Mouse (Mus musculus): ENCODE data around the gene Srrm1. TPM values are rescaled to one million over a fixed set of nuclear protein-coding genes. Genes with fewer than 3 reads are reported as not detected.
"Not testable (repeated sequence)": the region's sequence is repeated elsewhere in the genome, so short reads cannot be mapped to it uniquely, and the experiment has no call there.

Gene Srrm1
- total RNA-seq, 2 experiments from 2014 or later: 117 to 138 TPM

DNA sequence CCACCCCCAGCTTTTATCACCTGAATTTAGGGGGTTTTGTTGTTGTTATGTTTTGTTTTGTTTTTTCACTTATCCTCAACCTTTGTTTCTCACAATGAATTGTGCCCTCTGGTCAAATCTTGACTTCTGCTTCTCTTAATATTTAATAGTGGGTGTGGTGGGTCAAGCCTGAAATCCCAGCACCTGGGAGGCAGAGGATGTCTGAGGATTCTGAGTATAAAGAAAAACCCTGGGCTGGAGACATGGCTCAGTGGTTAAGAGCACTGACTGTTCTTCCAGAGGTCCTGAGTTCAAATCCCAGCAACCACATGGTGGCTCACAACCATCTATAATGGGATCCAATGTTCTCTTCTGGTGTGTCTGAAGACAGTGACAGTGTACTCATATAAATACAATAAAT is 1.6 kb upstream of the Srrm1 start:
- not testable (repeated sequence) for DNase-seq (ENCODE audit: low spot score in 2 of 2)

DNA sequence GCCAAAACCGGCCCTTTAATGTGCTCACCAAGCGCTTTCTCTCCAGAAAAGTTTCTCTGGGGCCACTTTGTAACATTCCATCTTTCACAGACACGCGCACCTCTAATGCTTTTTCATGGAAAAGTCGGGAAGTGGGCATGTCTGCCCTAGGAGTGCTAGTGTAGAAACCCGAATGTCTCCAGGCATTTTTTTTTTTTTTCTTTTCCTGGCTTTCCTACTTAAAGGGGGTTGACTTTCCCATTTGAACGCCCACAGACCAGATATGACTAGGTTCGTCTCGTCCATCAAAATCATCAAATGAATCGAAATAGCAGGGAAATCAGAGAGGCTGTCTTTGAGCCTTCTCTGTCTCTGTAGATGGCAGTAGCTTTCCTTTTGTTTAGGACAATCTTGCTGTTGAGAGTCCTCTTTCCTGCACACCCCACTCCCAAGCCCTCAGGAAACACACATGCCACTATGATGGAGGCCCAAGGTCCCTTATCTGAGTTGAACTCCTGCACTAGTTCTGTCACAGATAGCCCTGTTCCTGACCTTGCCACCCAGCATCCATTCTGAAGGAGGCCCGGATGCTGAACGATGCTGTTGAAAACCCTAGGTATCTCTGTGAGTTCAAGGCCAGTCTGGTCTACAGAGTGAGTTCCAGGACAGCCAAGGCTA is 801 bp upstream of the Srrm1 start:
- DNase-seq (ENCODE audit: low spot score in 2 of 2): peak in 1 of 2 experiments; percentile 11

DNA sequence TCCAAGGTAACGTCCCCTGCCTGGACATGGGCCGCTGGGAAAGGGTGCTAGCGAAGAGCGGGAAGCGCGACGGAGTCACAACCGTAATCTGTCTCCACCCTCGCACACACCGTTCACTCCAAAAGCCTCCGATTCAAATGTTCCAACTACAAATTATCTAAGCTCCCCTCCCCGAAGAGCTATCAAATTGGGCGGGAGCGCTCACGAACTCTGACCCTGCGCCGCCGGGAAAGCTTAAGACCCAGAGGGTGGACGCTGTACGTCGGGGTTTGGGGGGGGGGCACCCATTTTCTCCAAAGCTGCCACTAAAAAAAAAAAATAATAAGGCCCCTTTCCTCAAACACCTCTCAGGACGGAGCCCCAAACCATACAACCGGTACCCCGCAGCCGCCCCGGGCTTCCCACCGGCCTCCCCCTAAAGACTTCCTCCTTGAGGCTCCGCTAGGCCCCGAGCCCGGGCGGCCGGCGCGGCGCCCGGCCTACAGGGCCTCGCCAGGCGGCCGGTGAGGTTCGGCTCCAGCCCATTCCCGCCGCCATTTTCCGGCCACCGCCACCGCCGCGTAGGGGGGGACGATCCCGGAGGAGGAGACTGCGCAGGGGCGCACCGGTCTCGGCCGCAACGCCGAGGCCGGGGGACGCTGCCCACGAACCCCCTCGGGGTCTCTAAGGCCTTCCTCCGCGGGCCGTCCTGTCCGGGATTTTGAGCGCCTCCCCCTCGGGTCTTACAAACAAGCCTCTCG is 625 bp downstream of the Srrm1 start:
- DNase-seq (ENCODE audit: low spot score in 2 of 2): no peak

DNA sequence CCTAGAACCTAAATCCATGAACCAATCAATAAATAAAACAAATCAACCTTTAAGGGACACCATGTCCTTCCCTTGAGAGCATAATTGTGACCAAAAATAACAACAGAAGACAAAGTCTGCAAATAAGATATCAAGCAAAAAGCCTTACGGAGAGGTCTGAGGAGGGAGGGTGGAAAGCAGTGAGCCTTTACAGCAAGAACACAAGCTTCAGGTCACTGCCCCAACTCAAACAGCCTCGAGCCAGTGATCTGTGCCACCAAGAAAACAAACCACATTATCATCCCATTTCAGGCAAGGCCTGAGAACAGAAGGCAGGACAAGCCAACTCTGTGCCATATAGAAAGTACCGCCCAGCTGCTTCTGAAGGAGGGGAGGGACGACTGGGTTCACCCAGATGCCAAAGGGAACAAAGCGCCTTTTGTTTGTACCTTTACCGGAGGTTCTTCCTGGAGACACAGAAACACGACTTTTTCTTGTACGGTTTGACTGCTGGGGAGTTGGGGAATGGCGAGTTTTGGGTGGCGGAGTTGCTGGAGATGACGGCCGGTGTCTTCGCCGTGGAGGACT is 15.7 kb downstream of the Srrm1 start:
- DNase-seq (ENCODE audit: low spot score in 2 of 2): no peak

DNA sequence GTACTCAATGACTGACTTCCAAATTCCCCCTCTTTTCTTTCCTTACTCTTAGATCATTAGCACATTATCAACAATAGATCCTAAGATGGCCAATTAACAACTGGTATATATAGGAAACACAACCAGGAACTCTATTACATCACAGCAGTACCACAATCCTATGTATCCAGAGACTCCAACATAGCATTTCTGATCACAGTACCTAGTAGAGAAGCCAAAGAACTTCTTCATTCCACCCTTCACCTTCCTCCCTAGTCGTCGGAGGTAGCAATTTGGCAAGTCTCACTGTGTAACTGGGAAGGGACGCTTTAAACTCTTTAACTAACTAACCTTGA is 17.1 kb downstream of the Srrm1 start:
- no peak for DNase-seq (ENCODE audit: low spot score in 2 of 2)

DNA sequence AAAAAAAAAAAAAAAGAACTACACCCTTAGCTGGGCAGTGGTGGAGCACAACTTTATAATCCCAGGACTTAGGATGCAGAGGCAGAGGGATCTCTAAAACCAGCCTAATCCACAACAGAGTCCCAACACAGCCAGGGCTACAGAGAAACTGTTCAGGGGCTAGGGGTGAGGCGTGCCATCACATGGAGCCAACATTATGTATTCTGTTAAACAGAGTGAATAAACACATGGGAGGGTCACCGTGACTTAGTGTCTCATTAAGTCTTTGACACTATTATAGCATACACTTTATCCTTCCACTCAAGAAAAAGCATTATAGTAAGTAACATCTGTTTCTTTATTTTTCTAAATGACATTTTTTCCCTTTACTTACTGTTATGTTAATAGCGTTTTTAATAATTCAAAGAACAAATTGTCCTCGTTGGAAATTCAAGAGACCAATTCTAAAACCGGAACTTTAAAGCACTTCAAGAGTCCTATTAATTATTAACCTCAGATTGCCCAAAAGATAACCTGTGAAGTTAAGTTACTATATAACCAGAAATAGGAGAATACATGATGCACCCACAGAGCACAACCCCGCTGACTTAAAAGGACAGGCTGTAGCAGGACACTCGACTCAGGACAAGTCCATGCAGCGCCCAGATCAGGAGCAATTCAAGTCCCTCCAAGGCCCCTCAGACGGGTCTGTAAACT is 17.6 kb downstream of the Srrm1 start:
- no peak for DNase-seq (ENCODE audit: low spot score in 2 of 2)

DNA sequence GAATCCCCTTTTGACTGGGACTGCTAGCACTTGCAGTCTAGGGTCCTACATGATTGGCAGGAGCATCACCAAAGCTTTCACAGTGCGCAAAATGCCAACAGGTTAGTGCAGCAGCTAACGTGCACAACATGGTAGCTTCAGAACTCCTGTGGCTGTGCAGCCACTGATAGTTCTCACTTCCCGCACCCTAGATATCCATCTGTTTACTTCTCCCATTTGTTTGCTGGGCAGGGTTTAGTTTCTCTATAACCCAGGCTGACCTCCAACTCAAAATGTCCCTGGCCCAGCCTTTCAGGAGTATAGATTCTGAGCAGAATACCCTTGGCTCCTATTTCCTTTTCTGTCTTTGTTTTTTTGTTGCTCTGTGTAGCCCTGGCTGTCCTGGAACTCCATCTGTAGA is 26.7 kb downstream of the Srrm1 start:
- no peak for DNase-seq (ENCODE audit: low spot score in 2 of 2)

DNA sequence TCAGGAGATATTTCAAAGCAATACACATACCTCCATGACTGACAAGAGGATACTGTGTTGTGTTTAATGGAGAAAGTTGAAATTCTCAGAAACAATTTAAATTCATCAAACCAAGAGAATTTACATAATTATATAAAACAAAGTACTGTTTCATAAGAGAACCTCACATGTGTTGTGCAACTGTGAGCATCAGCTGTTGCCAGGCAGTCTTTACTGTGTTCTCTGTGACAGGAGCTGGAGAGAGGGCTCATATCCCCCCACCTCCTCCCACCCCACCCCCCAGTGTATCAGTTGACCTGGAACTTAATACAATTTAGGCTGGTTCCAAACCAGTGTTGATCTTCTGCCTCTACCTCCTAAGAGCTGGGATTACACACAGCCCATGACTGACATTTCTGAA is 27.1 kb downstream of the Srrm1 start:
- DNase-seq (ENCODE audit: low spot score in 2 of 2): peak in 1 of 2 experiments; percentile 65

DNA sequence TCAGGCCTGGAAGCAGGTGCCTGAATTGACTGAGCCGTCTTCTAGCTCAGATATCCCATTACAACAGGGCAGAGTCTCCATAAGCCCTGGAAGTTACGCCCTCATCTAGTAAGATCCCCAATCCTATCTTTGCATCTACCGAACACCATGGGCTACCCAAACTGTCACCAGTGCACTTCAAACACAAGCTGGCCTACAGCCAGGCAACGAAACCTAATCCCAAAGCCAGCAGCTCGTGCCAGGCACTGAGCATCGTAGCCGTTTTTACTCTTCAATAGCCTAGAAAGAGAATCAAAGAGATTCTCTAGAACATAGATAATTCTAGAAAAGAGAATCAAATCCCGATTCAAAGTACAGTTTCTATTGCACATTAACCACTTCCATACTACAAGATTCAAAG is 30.1 kb downstream of the Srrm1 start:
- no peak for DNase-seq (ENCODE audit: low spot score in 2 of 2)

DNA sequence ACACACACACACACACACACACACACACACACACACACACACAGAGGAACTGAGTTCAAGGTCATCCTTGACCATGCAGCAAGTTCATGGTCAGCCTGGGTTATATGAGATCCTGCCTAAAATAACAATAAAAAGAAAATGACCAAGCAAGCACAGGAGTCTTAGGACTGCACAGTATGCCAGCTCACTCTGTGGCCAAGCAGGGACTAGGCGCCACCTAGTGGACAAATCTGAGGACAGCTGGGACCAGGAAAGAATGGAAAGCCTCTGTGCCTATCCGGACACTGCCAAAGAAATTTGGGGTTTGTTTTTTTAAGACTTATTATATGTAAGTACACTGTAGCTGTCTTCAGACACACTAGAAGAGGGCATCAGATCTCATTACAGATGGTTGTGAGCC is 35.2 kb downstream of the Srrm1 start:
- DNase-seq (ENCODE audit: low spot score in 2 of 2): peak; percentile 39 to 81

DNA sequence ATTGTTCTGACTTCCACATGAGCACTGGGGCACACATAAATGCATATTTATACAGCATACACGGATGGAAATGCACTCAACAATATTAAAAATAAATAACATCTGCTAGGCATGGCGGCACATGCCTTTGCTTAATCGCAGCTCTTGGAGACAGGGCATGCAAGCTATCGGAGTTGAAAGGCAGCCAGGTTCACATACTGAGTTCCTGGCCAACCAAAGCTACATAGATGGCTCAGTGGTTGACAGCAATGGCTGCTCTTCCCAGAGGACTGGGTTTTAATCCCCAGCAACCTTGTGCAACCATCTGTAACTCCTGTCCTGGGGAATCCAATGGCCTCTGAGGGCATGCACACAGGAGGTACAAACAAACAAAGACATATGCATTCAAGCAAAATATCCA is 35.6 kb downstream of the Srrm1 start:
- no peak for DNase-seq (ENCODE audit: low spot score in 2 of 2)

DNA sequence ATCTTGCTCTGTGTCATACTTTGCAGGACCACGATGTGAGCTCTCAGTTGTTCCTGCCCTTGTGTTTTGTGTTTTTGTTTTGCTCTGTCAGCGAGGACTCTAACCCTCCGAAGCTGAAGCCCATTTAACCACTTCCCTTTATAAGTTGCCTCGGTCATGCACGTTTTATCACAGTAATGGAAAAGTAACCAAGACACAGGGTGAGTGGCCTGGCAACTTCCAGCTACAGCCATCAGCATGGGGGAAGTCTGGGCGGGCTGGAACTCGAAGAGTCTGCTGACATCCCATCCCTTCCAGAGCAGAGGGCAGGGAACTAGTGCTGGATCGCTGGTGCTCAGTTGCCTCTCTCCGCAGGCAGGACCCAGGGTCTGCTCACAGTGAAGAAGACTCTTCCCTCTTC is 37.8 kb downstream of the Srrm1 start:
- no peak for DNase-seq (ENCODE audit: low spot score in 2 of 2)

DNA sequence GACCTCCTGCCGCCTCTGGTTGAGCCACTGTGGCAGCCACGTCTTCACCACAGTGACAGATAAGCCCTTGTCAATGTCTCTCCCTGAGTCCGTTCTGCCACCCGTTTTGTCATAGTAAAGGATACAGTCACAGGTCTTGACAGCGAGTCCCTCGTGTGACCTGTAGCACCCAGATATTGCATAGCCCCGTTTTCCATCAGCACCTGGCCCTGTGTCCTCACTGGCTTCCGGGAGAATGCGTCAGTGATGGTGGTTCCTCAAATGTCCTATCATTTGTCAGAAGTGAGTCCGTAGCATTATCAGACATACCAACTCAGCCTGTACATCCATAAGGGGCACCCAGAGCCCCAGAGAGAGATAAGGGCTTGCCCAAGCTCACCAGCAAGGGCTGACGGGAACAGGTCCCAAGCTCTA is 38.7 kb downstream of the Srrm1 start:
- no peak for DNase-seq (ENCODE audit: low spot score in 2 of 2)

DNA sequence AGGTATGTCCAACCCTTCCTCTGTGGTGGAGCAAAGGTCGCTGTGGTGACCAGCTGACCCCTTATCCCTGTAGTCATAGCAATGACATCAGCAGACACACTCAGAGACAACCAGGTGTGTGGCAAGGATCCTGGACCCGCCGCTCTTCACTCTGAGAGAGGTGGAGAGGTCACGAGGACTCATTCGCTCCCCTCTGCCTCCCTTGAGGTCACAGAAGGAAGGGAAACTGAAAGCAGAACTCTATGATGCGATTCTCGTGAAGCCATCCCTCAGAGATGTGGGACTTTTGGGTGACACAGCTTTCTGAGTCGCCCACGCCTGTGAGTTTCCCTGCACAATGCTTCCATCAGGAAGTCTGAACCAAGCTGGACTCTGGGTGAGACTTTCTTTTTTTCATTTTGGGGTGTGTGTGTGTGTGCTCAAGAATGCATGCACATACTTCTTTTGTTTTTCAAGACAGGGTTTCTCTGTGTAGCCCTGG is 39.3 kb downstream of the Srrm1 start:
- DNase-seq (ENCODE audit: low spot score in 2 of 2): no peak

DNA sequence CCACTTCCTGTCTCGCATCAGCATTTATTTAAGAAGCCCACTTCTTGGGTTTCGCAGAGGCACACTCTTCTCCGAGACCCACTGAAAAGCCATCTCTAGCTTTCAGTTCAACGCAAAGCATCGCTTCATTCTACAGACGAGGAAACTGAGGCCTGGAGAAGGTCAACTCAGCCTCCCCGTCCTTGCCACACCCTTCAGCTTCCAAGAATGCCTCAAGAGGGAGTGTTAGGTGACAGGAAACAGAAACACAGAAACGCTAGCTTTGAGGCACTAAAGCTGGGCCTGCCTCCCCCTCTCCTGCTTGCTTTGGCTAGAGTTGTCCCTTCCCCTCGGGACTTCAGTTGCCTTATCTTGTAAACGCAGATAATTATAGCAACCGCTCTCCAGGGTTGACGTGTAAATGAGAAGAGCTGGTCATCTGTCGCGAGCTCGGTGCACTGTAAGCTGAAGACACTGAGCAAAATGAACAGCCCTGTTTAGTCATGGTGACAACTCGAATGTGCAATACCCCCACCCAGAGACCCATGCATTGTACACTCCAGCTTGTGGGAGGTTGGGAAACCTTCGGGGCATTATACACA is 39.9 kb downstream of the Srrm1 start:
- no peak for DNase-seq (ENCODE audit: low spot score in 2 of 2)

DNA sequence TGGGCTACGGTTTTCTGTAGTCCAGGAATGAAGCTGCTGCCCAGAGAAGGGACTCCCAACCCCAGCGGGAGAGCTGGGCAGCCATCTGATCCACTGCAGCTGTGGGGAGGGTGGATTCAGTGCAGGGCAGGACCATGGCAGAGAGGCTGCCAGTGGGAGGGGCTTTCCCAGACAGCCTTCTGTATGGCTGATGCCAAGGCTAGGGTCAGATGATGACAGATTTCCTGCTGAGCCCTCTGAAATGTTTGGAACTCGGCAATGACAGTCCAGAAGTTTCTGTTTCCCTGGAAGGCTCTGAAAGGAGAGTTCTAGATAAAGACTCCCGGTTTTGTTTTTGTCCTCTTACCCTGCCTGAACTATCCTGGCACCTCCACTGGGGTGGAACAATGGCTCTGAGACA is 40.4 kb downstream of the Srrm1 start:
- peak in 1 of 2 experiments; percentile 47 for DNase-seq (ENCODE audit: low spot score in 2 of 2)

DNA sequence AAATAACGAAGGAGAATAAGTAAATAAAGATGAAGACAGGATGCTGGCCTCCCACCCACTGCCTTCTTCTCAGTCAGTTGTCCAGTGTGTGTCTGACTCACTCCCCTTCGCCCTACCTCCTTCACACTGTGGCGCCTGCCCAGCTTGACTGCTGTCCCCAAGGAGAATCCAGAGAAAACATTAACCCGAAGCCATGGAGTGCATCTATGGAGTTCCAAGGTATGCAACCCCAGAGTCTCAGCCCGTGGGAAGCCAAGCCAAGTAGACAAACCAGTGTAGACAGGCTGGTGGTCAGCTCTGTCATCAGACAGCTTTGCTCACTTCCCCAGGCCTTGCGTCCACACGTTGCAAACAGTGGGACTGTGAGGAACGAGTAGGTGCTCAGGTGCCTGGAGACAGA is 42.8 kb downstream of the Srrm1 start:
- no peak for DNase-seq (ENCODE audit: low spot score in 2 of 2)

DNA sequence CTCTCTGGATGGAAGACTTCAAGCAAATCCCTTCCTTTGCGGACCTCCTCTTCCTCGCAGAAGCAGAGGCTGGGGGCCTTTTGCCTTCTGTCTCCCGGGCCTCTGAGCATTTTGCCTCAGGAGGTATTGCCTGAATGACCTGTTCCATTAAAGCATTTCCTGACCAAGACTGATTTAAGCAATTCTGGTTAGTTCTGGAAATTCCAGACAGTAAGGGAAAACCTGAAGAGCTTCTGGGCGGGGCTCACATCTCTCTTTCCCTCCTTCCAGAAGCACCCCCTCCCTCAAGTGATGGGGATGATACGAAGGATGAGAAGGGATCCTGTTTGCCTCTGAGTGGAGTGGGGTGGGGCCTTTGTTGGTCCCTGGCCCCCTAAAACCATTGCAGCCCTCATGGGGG is 43.4 kb downstream of the Srrm1 start:
- no peak for DNase-seq (ENCODE audit: low spot score in 2 of 2)

DNA sequence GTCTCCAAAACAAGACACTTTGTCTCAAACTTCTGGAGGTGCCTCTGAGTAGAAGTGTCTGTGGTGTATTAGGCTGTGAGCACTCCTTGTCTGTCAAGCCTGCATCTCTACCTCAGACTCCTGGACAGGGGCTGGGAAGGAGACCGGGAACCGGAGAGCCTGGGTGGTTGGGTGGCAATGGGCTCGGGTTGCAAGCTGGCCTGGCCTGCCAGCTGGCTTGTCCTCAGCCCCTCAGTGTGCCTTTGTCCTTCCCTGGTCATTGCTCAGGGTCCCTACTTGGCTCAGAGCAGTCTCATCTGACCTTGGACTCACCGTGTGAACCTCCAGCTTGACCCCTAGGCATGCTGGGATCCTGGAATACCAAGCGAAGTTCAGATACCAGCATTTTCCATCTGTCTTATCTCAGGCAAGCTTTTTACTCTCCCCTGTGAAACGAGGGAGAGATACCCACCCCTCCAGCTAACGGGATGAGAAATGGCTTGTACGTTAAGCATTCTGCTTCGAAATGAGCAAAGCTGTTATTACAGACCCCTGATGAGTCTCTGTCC is 43.9 kb downstream of the Srrm1 start:
- DNase-seq (ENCODE audit: low spot score in 2 of 2): no peak

DNA sequence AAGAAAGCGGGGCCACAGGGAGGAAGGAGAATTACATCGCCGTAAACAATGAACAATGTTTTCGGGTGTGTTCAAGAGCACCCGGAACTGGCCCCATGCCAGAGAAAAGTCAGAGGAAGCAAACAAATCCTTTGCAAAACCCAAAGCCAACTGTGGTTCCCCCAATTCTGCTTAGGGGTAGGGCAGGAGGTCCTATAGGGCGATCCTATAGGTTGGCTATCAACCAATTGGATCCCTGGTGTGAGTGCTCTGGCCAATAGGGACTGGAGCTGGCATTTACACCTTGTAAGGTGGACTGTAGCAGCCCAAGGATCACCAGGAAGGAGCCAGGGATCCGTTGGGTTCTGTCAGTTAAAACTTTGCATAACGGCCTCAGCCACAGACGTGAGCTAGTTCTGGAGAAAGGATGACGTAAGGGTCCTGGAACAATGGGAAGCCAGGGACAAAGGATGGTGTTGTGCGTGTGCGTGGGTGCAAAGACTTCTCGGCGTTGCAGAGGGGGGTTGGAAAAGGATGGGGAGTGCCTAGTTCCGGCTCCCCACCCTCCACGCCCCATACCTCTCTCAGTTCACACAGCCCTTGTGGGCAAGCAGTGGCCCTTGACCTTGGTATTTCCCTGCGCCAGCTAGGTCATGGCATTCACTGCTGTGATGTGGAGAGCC is 46.0 kb downstream of the Srrm1 start:
- DNase-seq (ENCODE audit: low spot score in 2 of 2): no peak

DNA sequence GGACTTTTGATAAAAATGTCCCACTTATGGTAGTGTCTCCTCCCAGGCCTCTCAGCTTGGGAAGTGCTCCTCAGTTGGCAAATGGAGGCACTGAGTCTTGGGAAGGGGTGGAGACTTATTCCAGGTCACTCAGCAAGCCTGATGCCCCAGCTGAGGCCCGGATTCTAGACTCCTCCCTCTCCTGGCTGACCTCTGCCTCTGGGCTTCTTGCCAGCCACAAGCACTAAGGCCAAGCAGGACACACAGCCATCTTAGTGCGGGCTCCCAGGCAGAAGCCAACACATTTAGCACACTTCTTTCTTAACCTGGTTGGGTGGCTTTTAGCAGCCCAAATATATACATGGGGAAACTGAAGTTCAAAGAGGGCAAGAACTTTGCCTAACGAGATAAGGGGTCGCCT is 46.6 kb downstream of the Srrm1 start:
- DNase-seq (ENCODE audit: low spot score in 2 of 2): no peak

Data from layer of hippocampus, adult 18-20 months (tissue).